Mouse (Mus musculus) testis, postnatal 10 days (tissue): ENCODE data around the gene Dot1l.
A peak's percentile ranks its signal among the peaks of the same experiment; 100 is the strongest.

Source experiments
- DNase-seq: peaks from one replicate; pipeline ENCODE4 v3.0.0; 2021; ENCODE audit warnings: low spot score

The Dot1l gene

DNA sequence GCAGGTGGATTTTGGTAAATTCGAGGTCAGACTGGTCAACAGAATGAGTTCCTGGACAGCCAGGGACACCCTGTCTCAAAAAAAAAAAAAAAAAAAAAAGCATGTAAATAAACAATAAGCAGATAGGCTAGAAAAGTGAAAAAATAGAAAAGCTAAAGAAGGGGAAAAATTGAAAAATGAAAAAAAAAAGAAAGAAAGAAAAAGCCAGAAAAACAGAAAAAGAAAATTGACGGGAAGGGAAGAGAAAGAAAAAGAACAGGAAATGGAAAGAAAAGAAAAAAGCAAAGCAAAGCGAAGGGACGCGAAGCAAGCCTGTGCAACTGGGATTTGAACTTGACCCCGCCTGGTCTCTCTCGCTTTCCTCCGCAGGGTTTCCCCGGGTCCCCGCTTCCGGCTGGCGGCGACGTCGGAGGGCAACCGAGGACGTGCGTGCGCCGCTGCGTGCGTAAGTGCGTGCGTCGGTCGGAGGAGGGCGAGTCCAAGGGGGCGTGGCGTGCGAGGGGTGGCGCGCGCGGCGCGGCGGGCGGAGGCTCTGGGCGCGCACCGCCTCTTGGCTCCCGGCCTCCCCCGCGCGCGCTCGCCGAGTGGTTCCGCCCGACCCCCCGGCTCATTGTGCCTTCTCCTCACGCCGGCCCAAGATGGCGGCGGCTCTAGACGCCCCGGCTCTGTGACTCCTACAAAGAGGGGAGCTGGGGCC is at the start of gene Dot1l:
Gene Dot1l (plus strand): TSS at position 613 of the 697 bp plus-strand sequence.
- DNase-seq: peak; percentile 99

DNA sequence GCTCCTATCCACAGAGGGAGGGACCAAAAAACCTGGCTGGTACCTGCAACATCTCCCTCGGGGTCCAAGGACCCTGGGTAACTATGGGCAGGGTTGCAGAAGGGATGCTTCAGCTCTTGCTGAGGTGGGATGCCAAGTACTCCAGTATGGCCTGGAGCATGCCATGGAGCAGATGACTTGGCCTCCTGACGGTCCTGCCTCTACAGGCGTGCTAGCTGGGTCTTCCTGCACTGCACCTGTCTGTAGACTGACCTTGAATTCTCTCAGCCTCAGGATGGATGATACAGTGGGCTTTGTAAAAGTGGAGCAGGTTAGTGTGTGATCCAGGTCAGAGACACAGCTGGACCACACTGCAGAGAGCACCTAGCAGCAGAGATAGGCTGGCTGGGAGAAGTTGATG is 49.5 kb upstream of the Dot1l start:
- no peak for DNase-seq

DNA sequence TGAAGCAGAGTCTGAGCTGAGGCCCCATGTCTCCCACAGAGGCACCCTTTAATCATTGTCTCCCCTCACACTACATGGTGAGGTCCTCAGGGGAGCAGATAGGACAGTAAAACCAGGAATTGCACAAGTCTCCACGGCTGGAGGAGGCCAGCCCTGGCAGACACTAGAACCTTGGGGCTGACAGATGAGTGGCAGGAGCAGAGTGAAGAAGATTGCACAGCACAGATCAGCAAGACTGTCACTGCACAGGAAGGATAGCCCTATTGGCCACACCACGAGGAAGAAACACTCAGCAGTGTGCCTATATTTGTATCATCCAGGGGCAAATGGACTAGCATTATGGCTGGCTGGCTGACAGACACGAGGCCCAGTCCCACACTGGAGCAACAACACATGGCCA is 44.2 kb upstream of the Dot1l start:
- no peak for DNase-seq

DNA sequence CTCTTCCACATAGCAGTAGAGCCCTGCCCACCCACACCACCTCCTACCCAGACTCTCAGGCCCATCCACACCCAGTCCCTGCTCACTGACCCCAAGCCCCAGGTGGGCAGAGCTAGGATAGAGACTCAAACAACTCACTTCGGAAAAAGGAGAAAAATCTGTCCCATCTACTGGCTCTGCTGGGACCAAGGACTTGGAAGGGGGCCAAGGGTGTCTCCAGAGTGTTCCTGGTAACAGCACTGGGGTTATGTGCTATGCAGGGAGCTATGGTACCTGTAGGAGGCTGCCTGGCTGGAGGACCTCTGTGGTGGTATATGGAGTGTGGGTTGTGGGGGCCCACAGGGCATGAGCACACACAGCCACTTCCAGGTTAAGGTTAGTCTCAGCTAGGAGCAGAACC is 37.7 kb upstream of the Dot1l start:
- no peak for DNase-seq

DNA sequence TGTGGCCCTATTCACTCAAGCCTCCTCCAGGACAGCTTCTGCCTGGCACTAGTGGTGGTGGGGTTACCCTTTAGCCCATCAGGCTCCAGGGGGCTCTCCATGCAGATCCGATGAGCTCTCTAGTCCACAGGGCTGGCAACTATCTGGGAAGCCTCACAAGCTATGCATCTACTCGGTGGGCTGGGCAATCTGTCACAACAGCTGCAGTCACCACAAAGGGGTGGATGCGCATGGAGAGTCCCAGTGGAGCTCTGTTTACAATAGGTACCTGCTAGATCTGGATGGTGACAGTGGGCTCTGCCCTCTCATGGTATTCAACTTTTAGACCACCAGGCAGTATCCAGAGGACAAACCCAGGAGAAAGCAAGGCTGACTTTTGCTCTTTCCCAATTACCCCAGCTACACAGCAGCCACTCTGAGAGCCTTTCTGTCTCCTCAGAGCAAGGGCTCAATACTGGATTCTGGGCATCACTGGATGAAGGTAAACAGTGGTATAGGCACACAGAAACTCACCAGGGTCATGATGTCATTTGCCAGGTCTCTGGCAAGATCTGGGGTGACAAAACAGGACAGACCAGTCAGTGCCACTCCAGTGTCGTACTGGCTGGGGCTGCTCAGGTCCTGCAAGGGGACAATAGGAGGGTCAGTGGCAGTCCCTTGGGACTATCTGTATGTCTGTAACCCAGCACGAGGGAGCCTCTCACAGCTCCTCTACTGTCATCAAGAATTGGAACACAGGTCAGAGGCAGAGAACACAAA is 27.5 kb upstream of the Dot1l start:
- no peak for DNase-seq

DNA sequence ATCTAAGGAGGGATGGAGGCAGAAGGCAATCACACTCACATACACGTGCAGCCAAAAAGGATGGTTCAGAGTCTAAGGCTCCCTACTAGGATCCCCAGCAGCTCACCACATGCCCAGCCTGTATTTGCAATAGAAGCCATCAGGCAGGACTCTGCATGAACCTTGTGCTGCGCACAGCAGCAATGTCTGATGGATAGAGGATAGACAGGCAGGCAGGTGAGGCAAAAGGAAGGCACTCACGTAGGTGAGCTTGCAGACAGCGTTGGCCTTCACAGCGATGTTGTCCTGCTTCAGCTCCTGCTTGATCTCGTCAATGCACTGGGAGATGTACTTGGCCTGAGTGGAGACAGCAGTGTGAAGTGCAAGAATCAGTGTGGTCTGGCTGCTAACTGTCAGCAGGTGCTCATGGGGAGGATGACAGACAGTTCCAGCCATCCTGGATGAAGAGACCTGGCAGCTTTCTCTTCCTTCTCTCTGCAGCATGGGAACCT is 22.4 kb upstream of the Dot1l start:
- no peak for DNase-seq

DNA sequence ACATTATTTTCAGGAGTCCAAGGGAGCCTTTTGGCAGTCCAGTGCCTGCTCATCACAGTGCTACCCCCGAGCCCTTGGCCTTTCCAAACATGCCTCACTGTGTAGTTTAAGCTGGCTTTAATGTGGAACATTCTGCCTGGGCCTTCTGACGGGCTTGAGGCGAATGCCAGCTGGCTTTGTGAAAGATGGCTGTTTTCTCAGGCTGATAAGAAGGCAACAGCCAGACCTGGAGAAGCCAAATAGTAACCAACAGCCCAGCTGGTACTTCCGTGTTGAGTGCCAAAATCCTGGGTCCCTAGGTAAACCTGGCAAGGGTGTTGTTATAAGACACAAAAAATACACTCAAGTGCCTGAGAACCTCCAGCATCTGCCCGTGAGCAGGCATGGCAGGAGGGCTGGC is 18.3 kb upstream of the Dot1l start:
- no peak for DNase-seq

DNA sequence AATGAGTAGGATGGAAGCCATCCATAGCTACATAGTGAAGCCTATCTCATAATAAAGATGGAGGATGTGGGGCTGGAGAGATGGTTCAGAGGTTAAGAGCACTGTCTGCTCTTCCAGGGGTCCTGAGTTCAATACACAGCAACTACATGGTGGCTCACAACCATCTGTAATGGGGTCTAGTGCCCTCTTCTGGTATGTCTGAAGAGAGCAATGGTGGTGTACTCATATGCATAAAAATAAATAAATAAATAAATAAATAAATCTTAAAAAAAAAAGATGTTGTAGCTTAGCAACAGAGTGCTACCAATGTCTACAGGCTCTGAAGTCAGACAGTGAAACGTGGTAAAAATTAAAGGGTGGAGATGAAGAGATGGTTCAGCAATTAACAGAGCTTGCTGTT is 16.3 kb upstream of the Dot1l start:
- no peak for DNase-seq

DNA sequence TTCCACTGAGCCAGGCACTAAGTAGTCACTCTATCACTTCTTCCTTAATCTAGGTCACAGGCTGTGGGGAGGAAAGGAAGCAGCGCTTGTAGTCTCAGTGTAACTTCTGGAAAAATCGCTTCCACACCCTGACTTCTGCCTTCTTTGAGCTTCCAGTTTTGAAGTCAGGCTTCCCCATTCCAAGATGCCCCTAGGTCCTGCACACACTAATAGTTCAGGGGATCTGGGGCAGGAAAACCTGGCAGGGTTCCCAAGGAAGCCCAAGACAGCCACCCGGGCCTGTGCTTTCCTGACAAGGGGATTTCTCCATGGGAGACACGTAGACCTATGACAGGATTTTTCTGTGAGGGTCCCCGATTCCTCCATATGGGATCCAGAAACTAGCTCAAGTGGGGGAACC is 13.9 kb upstream of the Dot1l start:
- DNase-seq: no peak

DNA sequence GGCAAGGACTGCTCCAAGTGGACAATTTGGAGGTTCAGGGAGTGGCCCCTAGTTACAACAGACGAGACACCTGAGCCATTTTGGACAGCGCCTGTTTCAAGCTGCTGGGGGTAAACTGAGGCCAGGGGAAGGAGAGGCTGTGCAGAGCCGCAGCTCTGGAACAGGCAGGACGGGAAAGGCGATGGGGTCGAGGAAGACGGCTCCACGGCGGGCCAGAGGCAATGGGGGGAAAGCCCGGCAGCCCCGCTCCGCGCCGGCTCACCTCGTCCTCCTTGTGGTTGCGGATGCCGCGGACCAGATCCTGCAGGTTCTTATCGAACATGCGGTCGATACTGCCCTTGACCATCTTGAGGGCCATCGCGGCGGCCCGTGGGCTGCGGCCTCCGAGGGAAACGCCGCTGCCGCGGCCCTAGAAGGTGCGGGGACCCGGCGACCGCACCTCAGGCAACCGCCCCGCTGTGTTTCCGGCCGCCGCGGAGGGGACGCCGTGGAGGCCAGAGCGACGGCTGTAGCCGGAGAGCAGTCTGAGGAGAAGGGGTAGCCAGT is 13.3 kb upstream of the Dot1l start:
- no peak for DNase-seq

DNA sequence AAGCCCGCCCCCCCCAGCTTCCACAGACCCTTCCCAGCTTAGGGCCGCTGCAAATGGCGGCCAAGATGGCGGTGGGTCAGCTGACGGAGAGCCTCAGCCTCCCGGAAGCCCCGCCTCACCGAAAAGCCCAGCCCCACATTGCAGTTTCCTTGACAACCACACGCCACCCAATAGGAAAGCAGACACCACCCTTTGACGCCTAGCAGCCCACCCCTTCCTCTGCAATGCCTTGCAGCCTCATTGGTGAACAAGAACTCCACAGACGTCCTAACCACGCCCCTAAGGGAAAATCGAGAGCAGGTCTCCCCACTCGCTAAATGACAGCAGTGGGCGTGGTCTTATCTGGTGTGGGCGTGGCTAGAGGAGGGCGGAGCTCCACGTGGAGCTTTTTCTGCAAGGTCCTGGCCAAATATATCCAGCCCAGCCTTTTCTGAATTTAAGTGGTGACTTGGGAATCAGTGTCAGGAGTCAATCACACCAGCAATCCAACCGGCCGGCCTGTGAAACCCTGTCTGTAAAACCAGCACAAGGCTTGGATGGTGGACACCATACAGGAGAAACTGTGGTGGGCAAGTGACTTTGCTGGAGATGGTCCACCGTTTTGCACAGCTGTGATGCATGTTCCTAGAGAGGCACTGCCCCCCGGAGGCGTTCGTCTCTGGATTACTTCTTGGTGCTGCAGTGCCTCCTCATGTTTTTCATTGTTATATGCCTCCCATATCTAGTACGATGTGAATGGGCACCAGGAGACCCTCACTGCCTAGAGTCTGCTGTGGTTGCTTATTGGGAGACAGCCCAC is 12.6 kb upstream of the Dot1l start, which contains the start of gene Ap3d1:
Gene Ap3d1 (minus strand): TSS at position 85 of the 799 bp plus-strand sequence.
- DNase-seq: peak; percentile 99

DNA sequence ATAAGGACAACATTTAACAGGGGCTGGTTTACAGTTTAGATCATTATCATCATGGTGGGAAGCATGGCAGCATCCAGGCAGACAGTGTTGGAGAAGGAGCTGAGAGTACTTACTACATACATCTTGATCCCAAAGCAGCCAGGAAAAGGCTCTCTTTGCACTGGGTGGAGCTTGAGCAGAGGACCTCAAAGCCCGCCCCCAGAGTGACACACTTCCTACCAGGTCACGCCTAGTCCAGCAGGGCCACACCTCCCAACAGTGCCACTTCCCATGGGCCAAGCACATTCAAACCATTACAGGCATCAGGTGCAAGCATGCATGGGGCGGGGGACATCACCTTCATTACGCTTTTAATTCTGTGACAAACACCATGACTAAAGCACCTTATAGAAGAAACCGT is 10.7 kb upstream of the Dot1l start:
- peak; percentile 62 for DNase-seq

DNA sequence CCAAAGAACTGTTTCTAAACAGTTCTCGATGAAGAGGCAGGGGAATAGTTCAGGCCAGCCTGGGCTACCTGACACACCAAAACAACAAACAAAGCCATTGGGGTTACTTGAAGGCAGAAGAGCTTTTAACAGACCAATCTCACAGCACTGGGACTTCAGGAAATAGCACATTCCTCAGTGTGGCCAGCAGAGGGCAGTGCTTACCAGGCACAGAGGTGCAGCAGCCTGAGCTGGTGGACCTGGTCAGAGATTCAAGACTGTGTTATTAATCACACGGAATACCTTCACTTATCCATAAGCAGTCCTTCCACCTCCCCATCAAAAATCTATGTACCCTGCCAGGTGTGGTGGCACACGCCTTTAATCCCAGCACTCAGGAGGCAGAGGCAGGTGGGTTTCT is 7.6 kb upstream of the Dot1l start:
- DNase-seq: peak; percentile 89

DNA sequence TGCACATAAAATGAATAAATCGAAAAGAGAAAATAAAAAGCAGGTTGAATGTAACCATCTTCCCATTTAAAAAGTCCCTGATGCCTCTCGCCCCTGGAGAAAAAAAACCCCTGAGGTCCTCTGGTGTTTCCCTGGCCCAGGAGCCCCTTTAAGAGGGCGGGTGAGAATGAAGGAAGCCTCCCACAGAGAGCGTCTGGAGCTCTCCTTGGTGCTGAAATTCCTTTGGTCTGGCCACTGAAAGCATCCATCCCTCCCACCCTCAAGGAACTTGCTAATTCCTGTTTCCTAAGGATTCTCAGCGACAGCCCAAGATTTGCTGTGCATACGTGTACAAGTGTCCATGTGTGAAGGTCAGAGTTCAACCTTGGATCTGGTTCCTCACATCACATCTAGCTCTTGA is 6.4 kb upstream of the Dot1l start:
- DNase-seq: peak; percentile 79

DNA sequence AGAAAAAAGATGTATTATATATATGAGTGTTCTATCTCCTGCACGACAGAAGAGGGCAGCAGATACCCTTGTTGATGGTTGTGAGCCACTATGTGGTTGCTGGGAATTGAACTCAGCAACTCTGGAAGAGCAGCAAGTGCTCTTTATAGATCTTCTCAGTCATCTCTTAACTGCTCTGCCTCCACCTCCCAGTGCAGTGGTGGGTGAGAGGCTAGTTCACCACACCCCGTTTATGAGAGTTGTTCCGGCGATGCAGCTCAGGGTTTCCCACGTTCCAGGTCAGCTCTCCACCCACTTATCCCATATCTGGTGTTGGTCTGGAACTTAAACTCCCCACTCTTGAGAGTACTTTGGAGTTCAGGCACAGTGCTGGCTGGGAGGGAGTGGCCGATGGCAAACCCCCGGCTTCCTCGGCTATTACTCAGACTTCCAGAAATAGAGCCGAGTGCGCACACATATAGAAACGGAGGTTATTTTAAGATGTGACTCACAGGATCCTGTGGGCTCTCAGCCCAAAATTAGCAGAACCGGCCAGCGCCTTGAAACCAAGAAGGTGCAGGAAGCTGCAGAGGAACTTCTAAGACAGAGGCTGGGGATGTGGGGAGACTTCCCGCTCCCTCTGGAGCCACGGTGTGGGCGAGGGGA is 3.7 kb upstream of the Dot1l start:
- no peak for DNase-seq

DNA sequence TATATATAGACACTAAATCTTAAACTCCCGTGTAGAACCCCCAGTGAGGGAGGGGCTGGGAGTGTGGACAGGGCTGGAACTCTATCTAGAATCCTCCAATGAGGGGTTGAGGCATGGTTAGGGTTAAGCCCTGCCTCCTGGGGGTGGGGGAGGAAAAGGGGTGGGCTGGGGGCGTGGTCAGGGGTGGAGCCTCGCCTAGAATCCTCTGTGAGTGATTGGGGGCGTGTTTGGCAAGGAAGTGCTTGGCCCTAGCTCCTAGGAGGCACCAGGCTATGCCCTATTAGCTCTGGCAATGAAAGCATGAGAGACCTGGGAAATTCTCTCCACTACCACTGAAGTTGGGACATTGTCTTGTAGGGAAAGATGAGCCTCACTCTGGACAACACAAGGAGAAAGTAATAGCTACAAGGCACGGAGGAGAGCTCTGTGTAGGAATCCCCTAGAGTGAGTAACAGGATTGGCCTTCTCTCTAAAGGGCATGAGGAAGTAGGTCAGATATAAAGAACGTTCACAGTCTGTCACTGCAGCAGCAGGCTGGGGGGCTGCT is 2.9 kb upstream of the Dot1l start:
- peak; percentile 93 for DNase-seq

DNA sequence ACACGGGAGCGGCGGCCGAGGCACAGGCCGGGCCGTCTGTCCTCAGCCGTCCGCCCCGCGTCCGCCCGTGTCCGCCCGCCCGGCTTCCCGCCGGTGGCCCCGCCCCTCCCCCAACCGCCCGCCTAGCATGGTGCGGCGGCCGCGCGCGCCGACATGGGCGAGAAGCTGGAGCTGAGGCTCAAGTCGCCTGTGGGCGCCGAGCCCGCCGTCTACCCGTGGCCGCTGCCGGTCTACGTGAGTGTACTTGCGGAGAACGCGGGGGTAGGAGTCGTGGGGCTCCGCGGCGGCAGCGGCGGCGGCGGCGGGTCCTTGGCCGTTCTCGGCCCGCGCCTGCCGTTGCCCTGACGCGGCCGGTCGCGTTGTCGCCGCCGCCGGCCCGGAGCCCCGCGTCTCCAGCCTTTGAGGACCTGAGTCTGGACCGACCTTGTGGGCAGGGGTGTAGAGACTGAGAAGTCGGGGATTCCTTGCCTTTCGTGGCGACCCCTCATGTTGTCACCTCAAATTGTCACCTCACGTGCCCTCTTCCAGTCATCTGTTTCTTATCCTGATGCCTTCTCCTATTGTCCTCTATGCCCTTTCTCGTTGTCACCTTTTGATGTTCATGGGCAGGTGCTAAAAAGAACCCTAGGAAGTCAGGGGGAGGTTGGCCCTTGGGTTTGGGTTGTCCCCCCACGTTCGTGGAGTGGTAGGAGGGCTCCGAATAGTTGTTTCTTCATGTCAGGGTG is 447 bp downstream of the Dot1l start:
- no peak for DNase-seq

DNA sequence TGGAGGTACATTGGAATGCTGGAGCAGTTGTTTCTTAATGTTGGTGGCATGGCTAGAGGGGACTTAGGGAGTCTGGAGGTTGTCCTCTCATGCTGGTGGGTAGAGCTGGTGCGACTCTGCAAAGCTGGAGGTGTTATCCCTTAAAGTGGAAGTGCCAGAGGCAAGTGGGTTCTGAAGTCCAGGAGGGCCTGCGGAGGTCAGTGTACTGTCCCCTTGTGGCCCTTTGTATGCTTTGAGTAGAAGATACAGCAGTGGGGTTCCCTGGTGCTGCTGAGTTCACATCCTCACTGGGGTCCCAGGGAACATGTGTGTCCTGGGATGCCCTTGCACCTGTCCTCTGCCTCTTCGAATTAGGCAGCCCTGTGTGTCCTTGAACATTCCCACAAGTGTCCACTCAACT is 1.1 kb downstream of the Dot1l start:
- DNase-seq: no peak

DNA sequence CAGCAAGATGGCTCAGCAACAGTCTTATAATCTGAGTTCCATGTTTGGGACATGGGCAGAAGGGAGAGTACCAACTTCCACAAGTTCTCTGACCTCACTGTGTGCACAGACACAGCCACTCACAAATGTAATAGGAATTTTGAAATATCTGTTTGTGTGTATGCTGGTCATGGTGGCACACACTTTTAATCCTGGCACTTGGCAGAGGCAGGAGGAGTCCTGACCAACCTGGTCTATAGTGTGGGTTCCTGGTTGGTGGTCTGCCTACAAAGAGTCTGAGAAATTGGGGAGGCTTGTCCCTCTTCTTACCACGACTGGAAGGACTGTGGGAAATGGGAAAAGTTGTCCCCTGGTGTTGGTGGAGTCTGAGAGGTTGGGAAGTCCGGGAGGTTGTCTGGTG is 1.5 kb downstream of the Dot1l start:
- DNase-seq: no peak

DNA sequence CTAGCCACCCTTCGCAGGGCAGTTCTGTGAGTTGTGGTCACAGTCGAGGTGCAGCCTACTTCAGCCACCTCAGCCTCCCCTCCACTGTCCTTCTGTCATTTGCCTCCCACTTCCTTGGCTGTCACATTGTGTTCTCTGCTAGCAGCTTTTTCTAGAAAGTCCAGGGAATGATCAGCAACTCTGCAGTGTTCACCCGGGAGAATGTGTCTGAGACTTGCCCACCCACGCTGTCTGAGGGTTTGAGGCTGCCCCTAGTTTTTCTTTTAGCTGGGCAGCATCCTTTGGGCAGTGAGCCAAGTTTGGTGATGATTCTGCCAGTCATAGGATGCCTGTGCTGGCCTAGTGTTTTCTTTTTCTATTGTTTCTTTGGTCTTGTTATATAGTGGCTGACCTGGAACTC is 2.0 kb downstream of the Dot1l start:
- peak; percentile 63 for DNase-seq

DNA sequence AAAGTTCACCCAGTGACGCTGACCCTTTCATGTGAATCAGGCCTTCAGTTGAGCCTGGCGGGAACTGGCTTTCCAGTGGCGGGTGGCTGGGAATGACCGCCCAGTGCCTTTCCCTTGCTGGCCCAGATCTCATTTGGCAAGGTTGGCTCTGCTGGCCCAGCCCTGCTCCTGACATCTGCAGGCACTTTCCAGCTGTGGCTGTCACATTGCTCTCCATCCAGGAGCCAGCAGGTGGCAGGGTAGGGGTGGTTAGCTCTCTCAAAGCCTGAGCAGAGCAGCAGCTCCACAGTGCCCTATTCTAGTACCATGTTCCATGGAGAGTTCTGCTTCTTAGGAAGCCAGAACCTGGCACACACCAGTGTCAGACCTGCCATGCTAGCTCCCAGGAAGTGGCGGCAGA is 2.7 kb downstream of the Dot1l start:
- peak; percentile 79 for DNase-seq
